14 mouse cellular contexts compared by ENCODE assay signal in the genomic region with DNA sequence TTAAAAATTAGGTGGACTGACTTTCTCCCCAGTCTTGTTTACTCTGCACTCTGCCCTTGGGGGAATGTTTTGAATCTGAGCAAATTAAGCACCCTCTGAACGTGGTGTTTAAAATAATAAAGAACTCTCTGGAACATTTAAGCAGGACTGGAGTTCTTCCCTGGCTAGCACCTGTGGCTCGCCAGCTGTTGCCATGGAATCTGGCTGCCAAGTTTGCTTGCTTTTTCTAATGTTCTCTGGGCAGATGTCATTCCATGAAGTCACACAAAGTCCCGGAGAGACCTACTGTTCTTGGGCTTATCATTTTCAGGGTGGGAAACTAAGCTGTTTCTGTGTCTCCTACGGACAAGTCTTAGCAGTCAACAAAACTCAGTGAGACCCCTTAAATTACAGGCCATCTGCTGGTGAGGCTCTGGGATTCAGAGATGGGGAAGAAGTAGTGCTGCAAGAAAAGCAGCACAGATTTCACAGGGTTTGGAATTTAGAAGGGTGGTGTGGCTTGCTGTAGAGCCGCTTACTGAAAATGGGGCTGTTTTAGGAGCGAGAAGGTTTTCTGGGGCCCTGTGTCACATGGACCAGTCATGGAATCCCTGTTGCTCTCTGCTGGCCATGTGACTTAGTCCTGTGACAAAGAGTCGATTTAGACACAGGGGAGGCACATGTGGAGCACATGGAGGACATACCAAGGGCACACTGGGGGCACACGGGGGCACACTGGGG.
DNase-seq lines count a peak whose midpoint lies in the region; ATAC-seq and TF ChIP-seq lines count a peak whose summit lies in the region.
"Had no signal": no experiment of that assay in that cellular context is flagged by ENCODE, and none has a peak within 500 bp of the region (broad histone marks: within the 10 kb centered on the region; RNA-seq: fewer than 3 reads in every experiment).

No protein-coding gene starts in this region.

- no peak overlapping the region for H3K4me3 ChIP-seq in heart, adult 2 months
- H3K4me3 ChIP-seq in heart, embryonic 10.5 days = no peak overlapping the region
- no peak overlapping the region for H3K4me3 ChIP-seq in embryonic facial prominence, embryonic 14.5 days (ENCODE audit: low read depth, low read length)
- H3K4me3 ChIP-seq in stomach, postnatal 0 days (ENCODE audit: low read depth, low read length) = no peak overlapping the region
- H3K4me3 ChIP-seq in hindbrain, embryonic 12.5 days = no peak overlapping the region
- H3K4me3 ChIP-seq: forebrain, embryonic 15.5 days; heart, embryonic 13.5 days; intestine, embryonic 15.5 days; neural tube, embryonic 13.5 days had no signal

- H3K27me3 ChIP-seq in heart, adult 2 months (ENCODE audit: control insufficient read depth, insufficient read depth, low read length) = no peaks in the 10 kb centered on the region
- H3K27me3 ChIP-seq in heart, embryonic 10.5 days (ENCODE audit: insufficient read depth, poor library complexity, severe bottlenecking) = no peaks in the 10 kb centered on the region
- H3K27me3 ChIP-seq in embryonic facial prominence, embryonic 14.5 days (replicated peaks; ENCODE audit: control insufficient read depth, insufficient read depth, low read length) = no peaks in the 10 kb centered on the region
- no peaks in the 10 kb centered on the region for H3K27me3 ChIP-seq in stomach, postnatal 0 days (ENCODE audit: control insufficient read depth, insufficient read depth, low read length)
- H3K27me3 ChIP-seq in hindbrain, embryonic 12.5 days = peaks cover under 1% of the 10 kb centered on the region; the same call in 1 of the 2 replicates
- H3K27me3 ChIP-seq: forebrain, embryonic 15.5 days; heart, embryonic 13.5 days; intestine, embryonic 15.5 days; neural tube, embryonic 13.5 days had no signal

- TF ChIP-seq EP300 in heart, adult 2 months (IDR thresholded peaks at IDR 0.05; ENCODE audit: insufficient read depth, low read depth, low read length) = no peak
- no peak for TF ChIP-seq EP300 in stomach, postnatal 0 days (optimal IDR thresholded peaks at IDR 0.05)

- no peaks in the 10 kb centered on the region for H3K79me2 ChIP-seq in heart, adult 2 months (replicated peaks; ENCODE audit: control insufficient read depth, insufficient read depth, low read length)

- no peak overlapping the region for H3K9ac ChIP-seq in heart, adult 2 months (ENCODE audit: low read depth, low read length)
- H3K9ac ChIP-seq in embryonic facial prominence, embryonic 14.5 days (ENCODE audit: low read depth, low read length) = no peak overlapping the region
- H3K9ac ChIP-seq in stomach, postnatal 0 days (ENCODE audit: low read length) = no peak overlapping the region
- no peak overlapping the region for H3K9ac ChIP-seq in hindbrain, embryonic 12.5 days
- H3K9ac ChIP-seq: forebrain, embryonic 15.5 days; heart, embryonic 13.5 days; intestine, embryonic 15.5 days; neural tube, embryonic 13.5 days had no signal

- TF ChIP-seq POLR2A in heart, adult 2 months (IDR thresholded peaks at IDR 0.05; ENCODE audit: insufficient read depth, low read depth, low read length) = no peak

- no peak for TF ChIP-seq CTCF in heart, adult 2 months (IDR thresholded peaks at IDR 0.05)
- no peak for TF ChIP-seq CTCF in stomach, postnatal 0 days (IDR thresholded peaks at IDR 0.05; ENCODE audit: low read depth)

- no peak overlapping the region for H3K27ac ChIP-seq in heart, adult 2 months
- no peak overlapping the region; the same call in 1 of the 2 replicates for H3K27ac ChIP-seq in heart, embryonic 10.5 days
- H3K27ac ChIP-seq in embryonic facial prominence, embryonic 14.5 days (replicated peaks; ENCODE audit: low read depth, low read length) = peak overlapping the region; percentile 33; the same call in 1 of the 2 replicates
- no peak overlapping the region for H3K27ac ChIP-seq in stomach, postnatal 0 days (replicated peaks)
- H3K27ac ChIP-seq in hindbrain, embryonic 12.5 days = no peak overlapping the region
- H3K27ac ChIP-seq: forebrain, embryonic 15.5 days; heart, embryonic 13.5 days; intestine, embryonic 15.5 days; neural tube, embryonic 13.5 days had no signal

- H3K4me1 ChIP-seq in heart, adult 2 months (ENCODE audit: control insufficient read depth, insufficient read depth, low read length) = peaks cover 3% of the 10 kb centered on the region; the same call in 1 of the 2 replicates
- H3K4me1 ChIP-seq in heart, embryonic 10.5 days = peaks cover 8% of the 10 kb centered on the region; the same call in 1 of the 2 replicates
- peaks cover 4% of the 10 kb centered on the region; the same call in 1 of the 2 replicates for H3K4me1 ChIP-seq in embryonic facial prominence, embryonic 14.5 days (ENCODE audit: control insufficient read depth, insufficient read depth, low read length)
- H3K4me1 ChIP-seq in stomach, postnatal 0 days (replicated peaks; ENCODE audit: control insufficient read depth, insufficient read depth) = no peaks in the 10 kb centered on the region
- H3K4me1 ChIP-seq in hindbrain, embryonic 12.5 days = 0 out of 2 replicates have a peak, but pooled peaks cover 4% of the 10 kb centered on the region
- H3K4me1 ChIP-seq: forebrain, embryonic 15.5 days; intestine, embryonic 15.5 days; neural tube, embryonic 13.5 days had no signal

- H3K4me2 ChIP-seq in embryonic facial prominence, embryonic 14.5 days (ENCODE audit: low read depth, low read length) = no peak overlapping the region
- H3K4me2 ChIP-seq in stomach, postnatal 0 days (replicated peaks; ENCODE audit: low read depth) = no peak overlapping the region
- no peak overlapping the region for H3K4me2 ChIP-seq in hindbrain, embryonic 12.5 days (replicated peaks)
- H3K4me2 ChIP-seq: forebrain, embryonic 15.5 days; heart, embryonic 13.5 days; intestine, embryonic 15.5 days; neural tube, embryonic 13.5 days had no signal

- WGBS in heart, adult 2 months = 69% methylated on average over 8 of the region's 8 CpGs
- WGBS in heart, embryonic 10.5 days = 75% methylated on average over 8 of the region's 8 CpGs
- WGBS in embryonic facial prominence, embryonic 14.5 days = 59% methylated on average over 8 of the region's 8 CpGs
- WGBS in stomach, postnatal 0 days = 58% methylated on average over 8 of the region's 8 CpGs
- WGBS in hindbrain, embryonic 12.5 days = 77% methylated on average over 8 of the region's 8 CpGs

- peak; percentile 60; the same call in 1 of the 2 replicates for ATAC-seq in embryonic facial prominence, embryonic 14.5 days (ENCODE audit: low read depth)
- ATAC-seq in stomach, postnatal 0 days (ENCODE audit: low FRiP score, low TSS enrichment) = no peak
- ATAC-seq in hindbrain, embryonic 12.5 days (ENCODE audit: low FRiP score) = no peak
- ATAC-seq: forebrain, embryonic 15.5 days; intestine, embryonic 15.5 days had no signal

- DNase-seq in heart, adult 2 months = peak; percentile 44 to 62
- no peak for DNase-seq in heart, embryonic 10.5 days (ENCODE audit: low spot score)
- peak; percentile 46 for DNase-seq in R1 (ENCODE audit: low read depth, low spot score)
- DNase-seq in embryonic facial prominence, embryonic 14.5 days (ENCODE audit: low spot score) = peak; percentile 71
- peak; percentile 64 for DNase-seq in heart, postnatal 25 days (ENCODE audit: low spot score)
- DNase-seq in stomach, postnatal 0 days (ENCODE audit: low spot score) = no peak
- DNase-seq in cerebellum, adult 11 months = no peak
- DNase-seq: embryo, embryonic 11 days; thymus, postnatal 25 days had no signal

- no peaks in the 10 kb centered on the region for H3K9me3 ChIP-seq in heart, embryonic 10.5 days
- H3K9me3 ChIP-seq in embryonic facial prominence, embryonic 14.5 days (ENCODE audit: control insufficient read depth, low read length) = no peaks in the 10 kb centered on the region
- no peaks in the 10 kb centered on the region for H3K9me3 ChIP-seq in stomach, postnatal 0 days (ENCODE audit: control insufficient read depth, low read length)
- H3K9me3 ChIP-seq in hindbrain, embryonic 12.5 days (replicated peaks) = no peaks in the 10 kb centered on the region
- H3K9me3 ChIP-seq: forebrain, embryonic 15.5 days; heart, embryonic 13.5 days; intestine, embryonic 15.5 days; neural tube, embryonic 13.5 days had no signal

- H3K36me3 ChIP-seq in heart, adult 2 months (ENCODE audit: control insufficient read depth, insufficient read depth, low read length) = no peaks in the 10 kb centered on the region
- H3K36me3 ChIP-seq in heart, embryonic 10.5 days = no peaks in the 10 kb centered on the region
- no peaks in the 10 kb centered on the region for H3K36me3 ChIP-seq in embryonic facial prominence, embryonic 14.5 days (ENCODE audit: control insufficient read depth, insufficient read depth, low read length)
- no peaks in the 10 kb centered on the region for H3K36me3 ChIP-seq in stomach, postnatal 0 days (ENCODE audit: control insufficient read depth, insufficient read depth, low read length)
- H3K36me3 ChIP-seq in hindbrain, embryonic 12.5 days = no peaks in the 10 kb centered on the region
- H3K36me3 ChIP-seq: forebrain, embryonic 15.5 days; heart, embryonic 13.5 days; intestine, embryonic 15.5 days; neural tube, embryonic 13.5 days had no signal

- intact Hi-C loops in heart, adult 2 months (cut with DNase I) = no loop called here
- intact Hi-C loops in heart, postnatal 25 days (cut with DNase I) = no loop called here

Comparison
In these comparisons a context has a peak if more than half of its experiments do, and no peak if none do; other contexts are left out.
1. DNase-seq: peak in heart, adult 2 months (2 of 2), R1 (single experiment), embryonic facial prominence, embryonic 14.5 days (single experiment) and heart, postnatal 25 days (single experiment); none in heart, embryonic 10.5 days (single experiment), stomach, postnatal 0 days (single experiment) and cerebellum, adult 11 months (single experiment).